Mouse (Mus musculus): ENCODE measurements around the gene Gramd1b. TPM values are rescaled to one million over a fixed set of nuclear protein-coding genes. Genes with fewer than 3 reads are reported as not detected.

Gene Gramd1b
- polyA plus RNA-seq, 1 experiment from 2014 or later, result 2.9 TPM

DNA sequence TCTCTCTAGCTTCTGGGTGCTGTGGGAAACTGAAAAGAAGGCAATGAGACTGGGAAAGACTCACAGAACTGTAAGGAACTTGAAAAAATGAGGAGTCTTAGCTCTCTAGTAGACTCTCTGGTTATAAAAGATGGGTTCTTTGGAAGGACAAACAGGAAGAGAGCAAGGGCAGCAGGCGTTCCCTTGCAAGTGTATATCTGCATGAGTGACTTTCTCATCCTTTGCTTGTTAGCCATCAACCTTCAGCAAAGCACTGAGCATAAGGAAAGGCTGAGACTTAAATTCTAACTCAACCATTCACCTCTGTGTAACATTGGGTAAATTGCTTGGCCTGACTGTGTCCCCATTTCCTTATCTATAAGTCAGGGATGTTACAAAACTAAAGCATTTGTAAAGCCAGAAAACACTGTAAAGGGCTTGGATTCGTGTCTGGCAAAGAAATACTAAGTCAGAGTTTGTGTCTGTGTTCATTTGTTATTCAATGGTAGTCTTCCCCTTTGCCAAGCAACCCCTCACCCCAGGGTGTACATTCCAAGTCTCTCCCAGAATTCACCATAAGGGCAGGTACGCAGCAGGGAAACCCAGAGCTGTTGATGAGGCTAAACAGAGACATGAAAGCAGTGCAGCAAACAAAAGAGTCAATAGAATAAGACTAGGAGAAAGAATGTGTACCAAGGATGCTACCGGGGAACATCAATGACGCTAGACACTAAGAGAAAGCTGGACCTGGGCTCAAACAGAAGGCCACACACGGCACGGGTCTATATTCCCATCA, 133.5 kb downstream of the Gramd1b start:
- Histone ChIP-seq H3K9me3 (replicated peaks; ENCODE audit: control insufficient read depth, low read length) (no peaks in the 10 kb centered on the region), H3K36me3 (replicated peaks; ENCODE audit: control insufficient read depth, insufficient read depth, low read depth, low read length) (no peaks in the 10 kb centered on the region), H3K27ac (replicated peaks; ENCODE audit: low read depth, low read length) (no peak overlapping the region), H3K9ac (replicated peaks; ENCODE audit: low read length) (no peak overlapping the region), H3K4me2 (ENCODE audit: low read depth, low read length) (no peak overlapping the region), H3K4me3 (ENCODE audit: low read depth, low read length) (no peak overlapping the region), H3K27me3 (ENCODE audit: control insufficient read depth, insufficient read depth, low read length) (no peaks in the 10 kb centered on the region), H3K4me1 (ENCODE audit: control insufficient read depth, insufficient read depth, low read length) (no peaks in the 10 kb centered on the region)
- no peak for DNase-seq (ENCODE audit: low spot score)
- 67% methylated on average over 7 of the region's 7 CpGs for WGBS
- ATAC-seq (replicated peaks; ENCODE audit: insufficient number of reproducible peaks, low FRiP score, low TSS enrichment, low read depth), result no peak

DNA sequence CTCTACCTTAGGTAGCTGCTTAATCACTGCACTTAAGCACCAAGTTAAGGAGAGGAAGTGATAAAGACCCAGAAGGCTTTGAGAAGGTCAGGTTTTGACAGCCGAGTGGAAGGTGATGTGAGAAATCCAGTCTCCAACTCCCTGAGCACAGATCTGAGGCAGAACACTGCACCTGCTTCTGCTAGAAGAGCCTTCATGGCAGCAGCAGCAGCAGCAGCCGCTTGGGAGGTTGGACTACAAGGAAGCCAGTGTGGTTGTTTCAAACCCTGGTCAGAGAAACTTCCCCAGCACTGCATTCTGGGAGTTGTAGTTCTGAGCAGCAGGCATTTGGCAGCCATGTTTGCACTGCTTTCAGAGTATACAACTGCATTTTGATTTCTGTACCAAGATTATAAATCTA, 134.1 kb downstream of the Gramd1b start:
- WGBS, result 28% methylated on average over 2 of the region's 2 CpGs
- Histone ChIP-seq H3K4me3 (ENCODE audit: low read depth, low read length) (no peak overlapping the region), H3K36me3 (replicated peaks; ENCODE audit: control insufficient read depth, insufficient read depth, low read depth, low read length) (no peaks in the 10 kb centered on the region), H3K4me2 (ENCODE audit: low read depth, low read length) (no peak overlapping the region), H3K27me3 (ENCODE audit: control insufficient read depth, insufficient read depth, low read length) (no peaks in the 10 kb centered on the region), H3K4me1 (ENCODE audit: control insufficient read depth, insufficient read depth, low read length) (peaks cover under 1% of the 10 kb centered on the region; the same call in 1 of the 2 replicates), H3K9ac (replicated peaks; ENCODE audit: low read length) (no peak overlapping the region), H3K27ac (replicated peaks; ENCODE audit: low read depth, low read length) (no peak overlapping the region), H3K9me3 (replicated peaks; ENCODE audit: control insufficient read depth, low read length) (no peaks in the 10 kb centered on the region)
- ATAC-seq (replicated peaks; ENCODE audit: insufficient number of reproducible peaks, low FRiP score, low TSS enrichment, low read depth) (0 out of 2 replicates have a peak, but pooled peaks have one; percentile 12), DNase-seq (ENCODE audit: low spot score) (peak; percentile 85)

DNA sequence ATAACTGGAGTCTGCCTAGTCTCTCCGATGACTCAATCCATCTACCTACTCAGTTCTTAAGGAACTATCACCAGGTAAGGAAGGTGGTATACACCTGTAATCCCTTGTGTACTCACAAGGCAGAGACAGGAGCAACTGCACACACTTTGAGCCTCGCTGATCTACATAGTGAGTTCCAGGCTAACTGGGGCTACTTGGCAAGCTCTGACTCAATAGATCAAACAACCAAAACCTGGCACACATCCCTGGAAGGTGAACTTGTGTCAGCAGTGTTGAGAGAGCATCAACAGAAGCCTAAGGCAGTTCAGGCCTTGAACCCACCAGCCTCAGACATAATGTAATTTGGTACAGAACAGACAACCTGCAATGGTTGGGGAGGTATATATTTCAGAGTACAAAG, 135.0 kb downstream of the Gramd1b start:
- H3K9me3 ChIP-seq (replicated peaks; ENCODE audit: control insufficient read depth, low read length), result no peaks in the 10 kb centered on the region
- H3K27ac ChIP-seq (replicated peaks; ENCODE audit: low read depth, low read length), result no peak overlapping the region
- no peaks in the 10 kb centered on the region for H3K27me3 ChIP-seq (ENCODE audit: control insufficient read depth, insufficient read depth, low read length)
- H3K4me2 ChIP-seq (ENCODE audit: low read depth, low read length), result no peak overlapping the region
- no peak overlapping the region for H3K4me3 ChIP-seq (ENCODE audit: low read depth, low read length)
- no peak overlapping the region for H3K9ac ChIP-seq (replicated peaks; ENCODE audit: low read length)
- 86% methylated on average over 2 of the region's 2 CpGs for WGBS
- DNase-seq (ENCODE audit: low spot score) (no peak), ATAC-seq (replicated peaks; ENCODE audit: insufficient number of reproducible peaks, low FRiP score, low TSS enrichment, low read depth) (no peak)
- peaks cover 4% of the 10 kb centered on the region; the same call in 1 of the 2 replicates for H3K4me1 ChIP-seq (ENCODE audit: control insufficient read depth, insufficient read depth, low read length)
- no peaks in the 10 kb centered on the region for H3K36me3 ChIP-seq (replicated peaks; ENCODE audit: control insufficient read depth, insufficient read depth, low read depth, low read length)

DNA sequence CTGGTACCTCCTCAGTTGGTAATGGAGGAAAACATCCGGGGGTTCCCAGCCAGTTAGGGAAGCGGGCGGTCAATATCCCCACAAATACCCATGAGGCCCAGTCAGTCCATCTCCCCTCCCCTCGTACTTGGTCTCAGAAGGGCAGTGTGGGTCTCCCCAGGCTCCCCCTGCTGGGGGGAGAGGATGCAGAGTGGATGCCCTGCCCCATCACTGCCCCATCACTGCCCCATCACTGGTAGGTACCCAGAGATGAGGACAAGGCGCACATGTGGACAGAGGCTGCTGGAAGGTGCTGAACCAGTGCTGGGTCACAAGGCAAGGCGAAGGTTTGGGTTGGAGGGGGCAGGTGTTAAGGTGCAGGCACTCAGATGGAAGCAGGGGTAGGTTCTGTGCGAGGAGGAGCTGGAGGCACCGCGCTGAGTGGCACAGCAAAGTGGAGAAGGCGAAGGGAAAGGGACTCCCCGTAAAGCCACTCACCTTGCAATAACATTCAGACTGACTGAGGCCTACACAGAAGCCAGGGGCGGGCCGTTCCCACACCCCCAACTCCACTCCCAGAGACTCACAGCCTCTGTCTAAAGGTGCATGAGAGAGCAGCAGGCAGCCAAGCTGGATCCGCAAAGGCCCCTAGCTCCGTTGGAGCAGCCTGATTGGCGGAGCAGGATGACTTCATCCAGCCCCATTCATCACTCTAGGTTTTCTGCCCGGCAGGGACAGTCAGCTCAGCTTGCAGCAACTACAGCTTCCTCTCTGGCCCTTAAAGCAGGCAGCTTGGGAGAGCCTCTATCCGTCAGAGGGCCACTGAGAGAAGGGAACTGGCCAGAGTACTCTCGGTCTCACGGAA, 139.1 kb downstream of the Gramd1b start:
- no peak overlapping the region for H3K27ac ChIP-seq (replicated peaks; ENCODE audit: low read depth, low read length)
- ATAC-seq (replicated peaks; ENCODE audit: insufficient number of reproducible peaks, low FRiP score, low TSS enrichment, low read depth) (peak; percentile 84), DNase-seq (ENCODE audit: low spot score) (peak; percentile 79)
- H3K9me3 ChIP-seq (replicated peaks; ENCODE audit: control insufficient read depth, low read length), result no peaks in the 10 kb centered on the region
- WGBS, result 18% methylated on average over 20 of the region's 20 CpGs
- H3K9ac ChIP-seq (replicated peaks; ENCODE audit: low read length), result peak overlapping the region; percentile 53
- 0 out of 2 replicates have a peak overlapping the region, but pooled peaks have one; percentile 1 for H3K4me3 ChIP-seq (ENCODE audit: low read depth, low read length)
- H3K27me3 ChIP-seq (ENCODE audit: control insufficient read depth, insufficient read depth, low read length), result no peaks in the 10 kb centered on the region
- H3K4me1 ChIP-seq (ENCODE audit: control insufficient read depth, insufficient read depth, low read length), result peaks cover 4% of the 10 kb centered on the region; the same call in 1 of the 2 replicates
- H3K36me3 ChIP-seq (replicated peaks; ENCODE audit: control insufficient read depth, insufficient read depth, low read depth, low read length), result no peaks in the 10 kb centered on the region
- H3K4me2 ChIP-seq (ENCODE audit: low read depth, low read length), result peak overlapping the region; percentile 47

DNA sequence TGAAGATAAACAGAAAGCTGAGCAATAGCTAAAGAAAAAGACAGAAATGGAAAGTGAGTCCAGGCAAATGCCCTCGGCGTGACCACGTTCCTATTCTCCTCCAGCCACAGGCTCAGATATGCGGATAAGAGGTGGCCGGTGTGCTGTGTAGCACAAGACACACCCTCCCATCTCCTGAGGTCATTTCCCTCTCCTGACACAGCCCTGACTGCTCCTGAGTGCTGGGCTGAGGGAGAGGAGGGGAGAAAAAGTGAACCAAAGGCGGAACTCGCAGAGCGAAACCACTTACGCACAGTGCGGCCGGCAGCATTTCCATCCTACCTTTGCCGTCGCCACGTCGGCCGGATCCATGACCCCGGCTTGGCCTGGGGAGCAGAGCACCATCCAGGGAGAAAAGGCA, 139.8 kb downstream of the Gramd1b start:
- WGBS, result 65% methylated on average over 17 of the region's 17 CpGs
- H3K4me2 ChIP-seq (ENCODE audit: low read depth, low read length), result no peak overlapping the region
- H3K9me3 ChIP-seq (replicated peaks; ENCODE audit: control insufficient read depth, low read length), result no peaks in the 10 kb centered on the region
- peaks cover 4% of the 10 kb centered on the region; the same call in 1 of the 2 replicates for H3K4me1 ChIP-seq (ENCODE audit: control insufficient read depth, insufficient read depth, low read length)
- DNase-seq (ENCODE audit: low spot score) (no peak), ATAC-seq (replicated peaks; ENCODE audit: insufficient number of reproducible peaks, low FRiP score, low TSS enrichment, low read depth) (peak; percentile 41; the same call in 1 of the 2 replicates)
- no peak overlapping the region for H3K4me3 ChIP-seq (ENCODE audit: low read depth, low read length)
- no peak overlapping the region for H3K27ac ChIP-seq (replicated peaks; ENCODE audit: low read depth, low read length)
- H3K36me3 ChIP-seq (replicated peaks; ENCODE audit: control insufficient read depth, insufficient read depth, low read depth, low read length), result no peaks in the 10 kb centered on the region
- H3K27me3 ChIP-seq (ENCODE audit: control insufficient read depth, insufficient read depth, low read length), result no peaks in the 10 kb centered on the region
- no peak overlapping the region for H3K9ac ChIP-seq (replicated peaks; ENCODE audit: low read length)

DNA sequence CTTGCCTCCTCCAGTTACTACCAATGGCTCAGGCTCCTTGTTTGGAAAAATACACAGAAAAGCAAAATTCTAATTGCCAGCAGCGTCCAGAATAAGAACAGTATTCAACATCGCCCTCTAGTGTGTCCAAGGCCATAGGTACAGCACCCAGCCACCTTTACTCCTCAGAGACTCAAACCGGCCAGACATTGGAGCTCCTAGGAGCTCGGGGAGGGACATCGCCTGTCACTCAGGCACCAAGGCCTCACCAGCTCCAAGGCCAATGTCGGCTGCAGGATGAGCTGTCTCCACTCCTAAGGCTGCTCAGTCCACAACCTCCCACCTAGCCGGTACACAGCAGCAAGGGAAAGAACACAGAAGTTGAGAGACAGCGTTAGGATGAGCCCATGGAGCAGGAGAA, 140.3 kb downstream of the Gramd1b start:
- ATAC-seq (replicated peaks; ENCODE audit: insufficient number of reproducible peaks, low FRiP score, low TSS enrichment, low read depth) (0 out of 2 replicates have a peak, but pooled peaks have one; percentile 24), DNase-seq (ENCODE audit: low spot score) (peak; percentile 33)
- Histone ChIP-seq H3K4me3 (ENCODE audit: low read depth, low read length) (no peak overlapping the region), H3K27ac (replicated peaks; ENCODE audit: low read depth, low read length) (no peak overlapping the region), H3K9me3 (replicated peaks; ENCODE audit: control insufficient read depth, low read length) (no peaks in the 10 kb centered on the region), H3K9ac (replicated peaks; ENCODE audit: low read length) (no peak overlapping the region), H3K4me2 (ENCODE audit: low read depth, low read length) (no peak overlapping the region), H3K36me3 (replicated peaks; ENCODE audit: control insufficient read depth, insufficient read depth, low read depth, low read length) (no peaks in the 10 kb centered on the region), H3K4me1 (ENCODE audit: control insufficient read depth, insufficient read depth, low read length) (peaks cover 4% of the 10 kb centered on the region; the same call in 1 of the 2 replicates), H3K27me3 (ENCODE audit: control insufficient read depth, insufficient read depth, low read length) (no peaks in the 10 kb centered on the region)
- WGBS, result 33% methylated on average over 8 of the region's 8 CpGs

DNA sequence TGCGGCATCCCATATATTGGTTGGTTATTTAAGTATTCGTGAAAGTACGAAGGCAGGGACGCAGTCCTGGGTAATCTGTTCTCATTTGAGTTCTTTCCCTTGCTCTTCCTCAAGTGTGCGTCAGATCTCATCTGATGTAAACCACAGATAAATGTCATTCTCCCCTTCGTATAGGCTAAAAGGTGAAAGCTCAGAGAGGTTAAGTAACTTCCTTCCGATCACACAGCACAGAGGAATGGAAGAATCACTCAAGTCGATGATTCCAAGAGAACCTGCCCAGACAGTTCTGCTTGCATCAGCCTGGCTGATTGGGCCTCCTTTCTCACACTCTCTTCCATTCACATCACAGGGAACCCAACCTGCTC, 140.8 kb downstream of the Gramd1b start:
- Histone ChIP-seq H3K9ac (replicated peaks; ENCODE audit: low read length) (no peak overlapping the region), H3K4me3 (ENCODE audit: low read depth, low read length) (no peak overlapping the region), H3K4me1 (ENCODE audit: control insufficient read depth, insufficient read depth, low read length) (peaks cover 4% of the 10 kb centered on the region; the same call in 1 of the 2 replicates), H3K27me3 (ENCODE audit: control insufficient read depth, insufficient read depth, low read length) (no peaks in the 10 kb centered on the region), H3K36me3 (replicated peaks; ENCODE audit: control insufficient read depth, insufficient read depth, low read depth, low read length) (no peaks in the 10 kb centered on the region), H3K27ac (replicated peaks; ENCODE audit: low read depth, low read length) (no peak overlapping the region), H3K9me3 (replicated peaks; ENCODE audit: control insufficient read depth, low read length) (no peaks in the 10 kb centered on the region), H3K4me2 (ENCODE audit: low read depth, low read length) (no peak overlapping the region)
- DNase-seq (ENCODE audit: low spot score) (no peak), ATAC-seq (replicated peaks; ENCODE audit: insufficient number of reproducible peaks, low FRiP score, low TSS enrichment, low read depth) (no peak)
- 90% methylated on average over 8 of the region's 8 CpGs for WGBS

All from embryonic facial prominence, embryonic 11.5 days (tissue).